Mouse (Mus musculus) intestine, embryonic 14.5 days (tissue): ENCODE results near the gene Bmper. TPM values are rescaled to one million over a fixed set of nuclear protein-coding genes. Genes with fewer than 3 reads are reported as not detected.

Experiments used
- ATAC-seq: fragments of 200-750 bp; cut with Nextera tagmentation; replicated peaks from 2 replicates; pipeline ENCODE4 v1.8.0; 2017; ENCODE audit warnings: low read depth, moderate number of reproducible peaks, moderate TSS enrichment, moderate library complexity; ENCODE audit not compliant: low FRiP score, low TSS enrichment
- DNase-seq: peaks from one replicate; pipeline ENCODE4 v3.0.0-alpha.2; 2018; ENCODE audit warnings: low spot score
- H3K27ac ChIP-seq: fragments of 300-500 bp; sonication (generic); 2 replicates; pipeline ENCODE4 v1.5.1; 2014; ENCODE audit warnings: low read depth, mild to moderate bottlenecking, control low read depth
- H3K27me3 ChIP-seq: fragments of 300-500 bp; sonication (generic); replicated peaks from 2 replicates; pipeline ENCODE4 v1.6.1; 2014; ENCODE audit warnings: low read length, control low read depth; ENCODE audit not compliant: control insufficient read depth, insufficient read depth
- H3K36me3 ChIP-seq: fragments of 300-500 bp; sonication (generic); 2 replicates; pipeline ENCODE4 v1.6.1; 2014; ENCODE audit warnings: low read length, control low read depth; ENCODE audit not compliant: control insufficient read depth, insufficient read depth
- H3K4me1 ChIP-seq: fragments of 300-500 bp; sonication (generic); replicated peaks from 2 replicates; pipeline ENCODE4 v1.6.1; 2014; ENCODE audit warnings: low read length, control low read depth, mixed read lengths; ENCODE audit not compliant: control insufficient read depth, insufficient read depth
- H3K4me2 ChIP-seq: fragments of 300-500 bp; sonication (generic); 2 replicates; pipeline ENCODE4 v1.6.1; 2014; ENCODE audit warnings: low read length
- H3K4me3 ChIP-seq: fragments of 300-500 bp; sonication (generic); 2 replicates; pipeline ENCODE4 v1.5.1; 2014; ENCODE audit warnings: low read depth, low read length, control low read depth, mixed read lengths
- H3K9ac ChIP-seq: fragments of 300-500 bp; sonication (generic); 2 replicates; pipeline ENCODE4 v1.6.1; 2014; ENCODE audit warnings: mild to moderate bottlenecking, low read length
- H3K9me3 ChIP-seq: fragments of 300-500 bp; sonication (generic); 2 replicates; pipeline ENCODE4 v1.6.1; 2016; ENCODE audit warnings: low read length, control low read depth; ENCODE audit not compliant: control insufficient read depth
- WGBS: fragments of 180-500 bp; shearing (Covaris S2); extraction: QIAGEN DNeasy Blood & Tissue Kit; methylation state at CpG from one replicate; pipeline ENCODE4 v1.1.7; 2014; 5-methylcytosine and 5-hydroxymethylcytosine counted together
- polyA plus RNA-seq: library from polyadenylated mRNA; unstranded; fragments of >200 nt; fragmentation: Nextera tagmentation; extraction: Ambion mirVana; gene quantifications from 2 replicates; pipeline ENCODE4 v1.2.1, GENCODE M21; 2014

The Bmper gene
- polyA plus RNA-seq, 1 experiment from 2014 or later = 12.7 TPM

GRCm38 (mm10) chr9:23219754-23220153 lies 3.1 kb upstream of the Bmper start:
- WGBS = 63% methylated on average over 3 of the region's 3 CpGs
- ATAC-seq = no peak
- H3K4me3 ChIP-seq = no peak overlapping the region
- H3K9ac ChIP-seq = no peak overlapping the region
- no peaks in the 10 kb centered on the region for H3K4me1 ChIP-seq
- DNase-seq = no peak
- no peaks in the 10 kb centered on the region for H3K36me3 ChIP-seq
- peaks cover 19% of the 10 kb centered on the region for H3K27me3 ChIP-seq
- no peak overlapping the region for H3K4me2 ChIP-seq
- no peak overlapping the region for H3K27ac ChIP-seq
- no peaks in the 10 kb centered on the region for H3K9me3 ChIP-seq

- H3K4me2 ChIP-seq = peak overlapping the region; percentile 89
- no peaks in the 10 kb centered on the region for H3K36me3 ChIP-seq
- no peak overlapping the region for H3K9ac ChIP-seq
- no peaks in the 10 kb centered on the region for H3K9me3 ChIP-seq
- no peak overlapping the region for H3K27ac ChIP-seq
- peaks cover 29% of the 10 kb centered on the region for H3K27me3 ChIP-seq
- no peaks in the 10 kb centered on the region for H3K4me1 ChIP-seq
- 18% methylated on average over 5 of the region's 5 CpGs for WGBS
- H3K4me3 ChIP-seq = peak overlapping the region; percentile 62
- DNase-seq (no peak), ATAC-seq (no peak)
These were observed 900 bp upstream of the Bmper start for GRCm38 (mm10) chr9:23221976-23222375.

DNA sequence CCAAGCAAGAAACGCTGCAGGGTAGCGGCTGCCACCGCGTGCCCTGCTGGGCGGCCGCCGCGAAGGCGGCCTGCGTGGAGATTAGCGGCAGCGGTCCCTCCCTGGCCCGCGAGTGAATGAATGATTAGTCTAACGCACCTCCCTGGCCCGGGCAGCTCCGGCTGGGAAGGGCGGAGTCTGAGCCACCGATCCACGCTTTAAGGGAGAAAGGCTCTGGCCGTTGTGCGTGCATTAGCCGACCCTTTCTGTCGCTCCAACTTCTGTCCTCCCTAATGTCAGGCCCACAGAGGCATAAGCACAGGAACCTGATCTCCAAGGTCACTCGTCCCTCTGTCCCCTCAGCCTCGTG lies 410 bp upstream of the Bmper start:
- H3K4me2 ChIP-seq = peak overlapping the region; percentile 89
- no peaks in the 10 kb centered on the region for H3K36me3 ChIP-seq
- ATAC-seq = peak; percentile 53; the same call in 1 of the 2 replicates
- peak overlapping the region; percentile 62 for H3K4me3 ChIP-seq
- WGBS = under 1% methylated on average over 25 of the region's 26 CpGs
- no peaks in the 10 kb centered on the region for H3K9me3 ChIP-seq
- DNase-seq = no peak
- H3K27ac ChIP-seq = peak overlapping the region; percentile 77
- H3K4me1 ChIP-seq = no peaks in the 10 kb centered on the region
- peaks cover 29% of the 10 kb centered on the region for H3K27me3 ChIP-seq
- H3K9ac ChIP-seq = peak overlapping the region; percentile 71

DNA sequence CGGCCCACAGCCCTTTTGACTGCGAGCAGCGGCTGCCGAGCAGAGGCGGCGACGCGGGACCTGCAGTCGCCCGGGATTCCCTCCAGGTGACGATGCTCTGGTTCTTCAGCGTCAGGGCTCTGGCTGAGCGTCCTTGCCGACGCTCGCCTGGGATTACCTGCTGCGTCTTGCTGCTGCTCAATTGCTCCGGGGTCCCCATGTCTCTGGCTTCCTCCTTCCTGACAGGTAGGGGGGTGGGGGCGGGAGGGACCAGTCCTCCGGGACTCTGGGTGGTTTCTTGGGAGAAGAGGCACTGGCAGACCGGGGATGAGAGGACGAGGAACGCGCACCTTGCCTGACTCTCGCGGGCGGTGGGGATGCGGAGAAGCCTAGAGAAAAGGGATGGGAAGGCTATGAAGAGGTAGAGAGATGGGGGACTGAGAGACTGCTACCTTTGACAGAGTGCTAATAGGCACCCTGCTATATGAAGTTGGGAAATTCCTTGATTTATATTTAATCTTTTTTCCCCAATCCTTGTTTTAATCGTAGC lies 737 bp downstream of the Bmper start:
- peak overlapping the region; percentile 77; the same call in 1 of the 2 replicates for H3K27ac ChIP-seq
- H3K36me3 ChIP-seq = no peaks in the 10 kb centered on the region
- H3K4me1 ChIP-seq = no peaks in the 10 kb centered on the region
- H3K9me3 ChIP-seq = no peaks in the 10 kb centered on the region
- peaks cover 29% of the 10 kb centered on the region for H3K27me3 ChIP-seq
- peak overlapping the region; percentile 71 for H3K9ac ChIP-seq
- peak overlapping the region; percentile 62 for H3K4me3 ChIP-seq
- H3K4me2 ChIP-seq = peak overlapping the region; percentile 89
- DNase-seq (peak; percentile 63), ATAC-seq (peak; percentile 24; the same call in 1 of the 2 replicates)
- WGBS = 1% methylated on average over 28 of the region's 29 CpGs

- H3K27me3 ChIP-seq = no peaks in the 10 kb centered on the region
- no peak overlapping the region for H3K4me2 ChIP-seq
- H3K4me3 ChIP-seq = no peak overlapping the region
- no peak overlapping the region for H3K9ac ChIP-seq
- 50% methylated on average over 8 of the region's 8 CpGs for WGBS
- no peak overlapping the region for H3K27ac ChIP-seq
- H3K9me3 ChIP-seq = no peaks in the 10 kb centered on the region
- H3K36me3 ChIP-seq = no peaks in the 10 kb centered on the region
- no peak for ATAC-seq
- DNase-seq = no peak
- H3K4me1 ChIP-seq = peaks cover 4% of the 10 kb centered on the region
These were observed 10.7 kb downstream of the Bmper start for GRCm38 (mm10) chr9:23233464-23234121.

- no peaks in the 10 kb centered on the region for H3K9me3 ChIP-seq
- no peak overlapping the region for H3K9ac ChIP-seq
- no peak overlapping the region for H3K4me2 ChIP-seq
- no peak for ATAC-seq
- H3K27me3 ChIP-seq = no peaks in the 10 kb centered on the region
- H3K4me3 ChIP-seq = no peak overlapping the region
- DNase-seq = peak; percentile 45
- peaks cover 4% of the 10 kb centered on the region for H3K4me1 ChIP-seq
- WGBS = 43% methylated on average over 6 of the region's 6 CpGs
- H3K27ac ChIP-seq = no peak overlapping the region
- no peaks in the 10 kb centered on the region for H3K36me3 ChIP-seq
These were observed 12.6 kb downstream of the Bmper start for GRCm38 (mm10) chr9:23235368-23236002.

DNA sequence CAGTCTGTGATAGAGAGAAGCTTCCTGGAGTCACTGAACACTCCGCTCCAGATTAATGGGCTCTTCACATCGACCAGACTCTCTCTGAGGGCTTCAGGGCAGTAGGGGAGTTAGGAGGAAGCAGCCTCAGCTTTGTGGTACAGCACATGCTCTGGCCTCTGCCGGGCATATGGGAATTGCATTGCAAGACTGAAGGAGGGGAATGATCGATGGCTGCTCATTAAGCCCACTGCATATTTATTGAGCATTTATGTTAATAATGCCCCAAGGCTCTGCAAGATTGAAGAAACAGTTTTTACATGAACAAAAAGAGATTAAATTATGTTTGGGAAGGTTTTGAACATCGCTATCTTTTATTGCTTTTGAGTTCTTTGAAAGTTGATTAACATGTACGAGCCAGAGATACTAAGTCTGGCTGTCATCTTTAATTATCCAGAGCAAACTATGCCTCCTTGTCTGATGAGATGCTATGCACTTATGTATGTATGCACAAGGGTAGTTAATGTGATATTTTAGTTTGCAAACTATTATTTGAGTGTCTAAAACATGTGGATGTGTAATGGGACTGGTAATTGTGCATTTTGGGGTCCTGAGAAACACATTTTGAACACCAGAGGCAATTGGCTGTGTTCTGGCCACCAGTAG lies 13.9 kb downstream of the Bmper start:
- DNase-seq (peak; percentile 50), ATAC-seq (no peak)
- H3K4me1 ChIP-seq = peaks cover 4% of the 10 kb centered on the region
- 58% methylated on average over 6 of the region's 6 CpGs for WGBS
- H3K4me3 ChIP-seq = no peak overlapping the region
- no peak overlapping the region for H3K9ac ChIP-seq
- no peaks in the 10 kb centered on the region for H3K9me3 ChIP-seq
- H3K36me3 ChIP-seq = no peaks in the 10 kb centered on the region
- H3K4me2 ChIP-seq = no peak overlapping the region
- H3K27ac ChIP-seq = no peak overlapping the region
- H3K27me3 ChIP-seq = no peaks in the 10 kb centered on the region

DNA sequence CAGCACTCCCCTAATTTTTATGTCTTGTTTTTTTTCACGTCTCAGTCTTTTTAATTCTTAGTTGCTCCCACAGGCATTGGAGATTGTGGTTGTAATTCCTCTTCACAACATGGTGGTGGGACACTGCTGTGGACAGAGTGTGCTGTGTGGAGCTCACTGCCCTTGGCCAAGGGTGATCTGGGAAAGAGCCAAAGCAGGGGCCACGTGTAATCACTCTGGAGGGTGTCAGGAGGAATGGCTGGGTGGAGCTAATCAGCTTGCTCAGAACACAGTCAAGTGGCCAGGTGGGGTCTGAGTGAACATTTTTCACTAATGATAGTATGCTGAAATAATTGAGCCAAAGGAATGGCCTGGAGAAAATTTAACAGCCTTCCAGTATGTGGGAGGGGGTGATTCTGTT lies 16.1 kb downstream of the Bmper start:
- peaks cover 8% of the 10 kb centered on the region for H3K4me1 ChIP-seq
- H3K4me2 ChIP-seq = no peak overlapping the region
- no peaks in the 10 kb centered on the region for H3K27me3 ChIP-seq
- H3K9me3 ChIP-seq = no peaks in the 10 kb centered on the region
- ATAC-seq (no peak), DNase-seq (peak; percentile 38)
- no peak overlapping the region for H3K27ac ChIP-seq
- H3K4me3 ChIP-seq = no peak overlapping the region
- H3K9ac ChIP-seq = no peak overlapping the region
- no peaks in the 10 kb centered on the region for H3K36me3 ChIP-seq
- WGBS = 60% methylated on average over 2 of the region's 2 CpGs
